Mouse (Mus musculus): ENCODE results near the gene Zfp655. TPM values are rescaled to one million over a fixed set of nuclear protein-coding genes. Genes with fewer than 3 reads are reported as not detected.
"Not testable (repeated sequence)": the region's sequence is repeated elsewhere in the genome, so short reads cannot be mapped to it uniquely, and the experiment has no call there.

Zfp655 gene
- polyA plus RNA-seq, 1 experiment from 2014 or later: 33.9 TPM

GRCm38 (mm10) chr5:145234636-145235035 is 3.1 kb downstream of the Zfp655 start:
- H3K4me2 ChIP-seq (ENCODE audit: low read depth, low read length): no peak overlapping the region
- H3K4me3 ChIP-seq (ENCODE audit: low read length): no peak overlapping the region
- peaks cover 27% of the 10 kb centered on the region for H3K36me3 ChIP-seq (ENCODE audit: control insufficient read depth, insufficient read depth, low read length)
- no peak overlapping the region for H3K9ac ChIP-seq (ENCODE audit: low read length)
- no peaks in the 10 kb centered on the region for H3K9me3 ChIP-seq (ENCODE audit: control insufficient read depth, low read length)
- ATAC-seq (ENCODE audit: low read depth): no peak
- no peak overlapping the region for H3K27ac ChIP-seq (ENCODE audit: low read length)
- H3K27me3 ChIP-seq (ENCODE audit: control insufficient read depth, insufficient read depth, low read depth, low read length): no peaks in the 10 kb centered on the region
- H3K4me1 ChIP-seq (replicated peaks; ENCODE audit: control insufficient read depth, insufficient read depth, low read length): peaks cover 11% of the 10 kb centered on the region

GRCm38 (mm10) chr5:145249520-145249919 is 18.0 kb downstream of the Zfp655 start:
- Histone ChIP-seq H3K4me2 (ENCODE audit: low read depth, low read length) (no peak overlapping the region), H3K9ac (ENCODE audit: low read length) (no peak overlapping the region), H3K4me1 (replicated peaks; ENCODE audit: control insufficient read depth, insufficient read depth, low read length) (no peaks in the 10 kb centered on the region), H3K9me3 (ENCODE audit: control insufficient read depth, low read length) (no peaks in the 10 kb centered on the region; the same call in 1 of the 2 replicates), H3K27me3 (ENCODE audit: control insufficient read depth, insufficient read depth, low read depth, low read length) (no peaks in the 10 kb centered on the region), H3K36me3 (ENCODE audit: control insufficient read depth, insufficient read depth, low read length) (peaks cover 31% of the 10 kb centered on the region), H3K4me3 (ENCODE audit: low read length) (no peak overlapping the region), H3K27ac (ENCODE audit: low read length) (no peak overlapping the region)
- ATAC-seq (ENCODE audit: low read depth): no peak
- WGBS: 92% methylated on average over 3 of the region's 3 CpGs

GRCm38 (mm10) chr5:145273568-145273967 is 42.1 kb downstream of the Zfp655 start:
- not testable (repeated sequence) for H3K4me1 ChIP-seq (replicated peaks; ENCODE audit: control insufficient read depth, insufficient read depth, low read length); H3K36me3 ChIP-seq (ENCODE audit: control insufficient read depth, insufficient read depth, low read length); H3K9ac ChIP-seq (ENCODE audit: low read length); H3K9me3 ChIP-seq (ENCODE audit: control insufficient read depth, low read length); ATAC-seq (ENCODE audit: low read depth); H3K27ac ChIP-seq (ENCODE audit: low read length); H3K27me3 ChIP-seq (ENCODE audit: control insufficient read depth, insufficient read depth, low read depth, low read length); H3K4me2 ChIP-seq (ENCODE audit: low read depth, low read length); H3K4me3 ChIP-seq (ENCODE audit: low read length)
- 73% methylated on average over 2 of the region's 2 CpGs for WGBS

GRCm38 (mm10) chr5:145279948-145280347 is 48.4 kb downstream of the Zfp655 start:
- Histone ChIP-seq H3K4me1 (replicated peaks; ENCODE audit: control insufficient read depth, insufficient read depth, low read length) (no peaks in the 10 kb centered on the region), H3K27ac (ENCODE audit: low read length) (no peak overlapping the region), H3K27me3 (ENCODE audit: control insufficient read depth, insufficient read depth, low read depth, low read length) (no peaks in the 10 kb centered on the region), H3K36me3 (ENCODE audit: control insufficient read depth, insufficient read depth, low read length) (peaks cover 14% of the 10 kb centered on the region), H3K9ac (ENCODE audit: low read length) (no peak overlapping the region), H3K4me3 (ENCODE audit: low read length) (peak overlapping the region; percentile 84), H3K4me2 (ENCODE audit: low read depth, low read length) (peak overlapping the region; percentile 91; the same call in 1 of the 2 replicates), H3K9me3 (ENCODE audit: control insufficient read depth, low read length) (no peaks in the 10 kb centered on the region)
- no peak for ATAC-seq (ENCODE audit: low read depth)
- 86% methylated on average over 2 of the region's 2 CpGs for WGBS

- H3K36me3 ChIP-seq (ENCODE audit: control insufficient read depth, insufficient read depth, low read length): peaks cover 17% of the 10 kb centered on the region
- no peaks in the 10 kb centered on the region for H3K27me3 ChIP-seq (ENCODE audit: control insufficient read depth, insufficient read depth, low read depth, low read length)
- WGBS: under 1% methylated on average over 49 of the region's 50 CpGs
- ATAC-seq (ENCODE audit: low read depth): peak; percentile 99
- peak within 1 kb of the TSS; percentile 91 for H3K4me2 ChIP-seq (ENCODE audit: low read depth, low read length)
- peak within 1 kb of the TSS; percentile 90 for H3K27ac ChIP-seq (ENCODE audit: low read length)
- H3K9ac ChIP-seq (ENCODE audit: low read length): peak within 1 kb of the TSS; percentile 79
- no peaks in the 10 kb centered on the region for H3K4me1 ChIP-seq (replicated peaks; ENCODE audit: control insufficient read depth, insufficient read depth, low read length)
- peak within 1 kb of the TSS; percentile 84 for H3K4me3 ChIP-seq (ENCODE audit: low read length)
- H3K9me3 ChIP-seq (ENCODE audit: control insufficient read depth, low read length): no peaks in the 10 kb centered on the region
Measured at GRCm38 (mm10) chr5:145280371-145281143, 49.0 kb downstream of the Zfp655 start, which contains the start of gene Zscan25. Gene Zscan25, plus strand, starts transcription at chr5:145280500.

GRCm38 (mm10) chr5:145288382-145288781 is 56.9 kb downstream of the Zfp655 start:
- H3K9ac ChIP-seq (ENCODE audit: low read length): no peak overlapping the region
- H3K4me3 ChIP-seq (ENCODE audit: low read length): no peak overlapping the region
- H3K4me2 ChIP-seq (ENCODE audit: low read depth, low read length): no peak overlapping the region
- H3K36me3 ChIP-seq (ENCODE audit: control insufficient read depth, insufficient read depth, low read length): peaks cover 58% of the 10 kb centered on the region
- no peaks in the 10 kb centered on the region for H3K4me1 ChIP-seq (replicated peaks; ENCODE audit: control insufficient read depth, insufficient read depth, low read length)
- H3K27me3 ChIP-seq (ENCODE audit: control insufficient read depth, insufficient read depth, low read depth, low read length): no peaks in the 10 kb centered on the region
- H3K9me3 ChIP-seq (ENCODE audit: control insufficient read depth, low read length): no peaks in the 10 kb centered on the region
- ATAC-seq (ENCODE audit: low read depth): no peak
- no peak overlapping the region for H3K27ac ChIP-seq (ENCODE audit: low read length)
- 94% methylated on average over 5 of the region's 5 CpGs for WGBS

- Histone ChIP-seq H3K4me2 (ENCODE audit: low read depth, low read length) (no peak overlapping the region), H3K36me3 (ENCODE audit: control insufficient read depth, insufficient read depth, low read length) (peaks cover 41% of the 10 kb centered on the region), H3K4me3 (ENCODE audit: low read length) (no peak overlapping the region), H3K9ac (ENCODE audit: low read length) (no peak overlapping the region), H3K9me3 (ENCODE audit: control insufficient read depth, low read length) (no peaks in the 10 kb centered on the region), H3K27me3 (ENCODE audit: control insufficient read depth, insufficient read depth, low read depth, low read length) (no peaks in the 10 kb centered on the region), H3K4me1 (replicated peaks; ENCODE audit: control insufficient read depth, insufficient read depth, low read length) (no peaks in the 10 kb centered on the region), H3K27ac (ENCODE audit: low read length) (no peak overlapping the region)
- 96% methylated on average over 16 of the region's 16 CpGs for WGBS
- no peak for ATAC-seq (ENCODE audit: low read depth)
Measured at GRCm38 (mm10) chr5:145290697-145291096, 59.2 kb downstream of the Zfp655 start.

- peaks cover 38% of the 10 kb centered on the region for H3K36me3 ChIP-seq (ENCODE audit: control insufficient read depth, insufficient read depth, low read length)
- no peak overlapping the region for H3K4me3 ChIP-seq (ENCODE audit: low read length)
- no peaks in the 10 kb centered on the region for H3K9me3 ChIP-seq (ENCODE audit: control insufficient read depth, low read length)
- H3K27ac ChIP-seq (ENCODE audit: low read length): no peak overlapping the region
- no peak for ATAC-seq (ENCODE audit: low read depth)
- H3K9ac ChIP-seq (ENCODE audit: low read length): no peak overlapping the region
- H3K4me2 ChIP-seq (ENCODE audit: low read depth, low read length): no peak overlapping the region
- H3K27me3 ChIP-seq (ENCODE audit: control insufficient read depth, insufficient read depth, low read depth, low read length): no peaks in the 10 kb centered on the region
- 94% methylated on average over 6 of the region's 6 CpGs for whole genome bisulfite sequencing
- no peaks in the 10 kb centered on the region for H3K4me1 ChIP-seq (replicated peaks; ENCODE audit: control insufficient read depth, insufficient read depth, low read length)
Measured at GRCm38 (mm10) chr5:145292398-145292797, 60.9 kb downstream of the Zfp655 start.
